Mouse (Mus musculus) WW6 (cell line): ENCODE measurements around the gene Hoxd8.

Experiments
- DNase-seq: peaks from one replicate; pipeline ENCODE4 v3.0.0-alpha.2; 2013; ENCODE audit warnings: low read depth, low spot score

Hoxd8 gene

DNA sequence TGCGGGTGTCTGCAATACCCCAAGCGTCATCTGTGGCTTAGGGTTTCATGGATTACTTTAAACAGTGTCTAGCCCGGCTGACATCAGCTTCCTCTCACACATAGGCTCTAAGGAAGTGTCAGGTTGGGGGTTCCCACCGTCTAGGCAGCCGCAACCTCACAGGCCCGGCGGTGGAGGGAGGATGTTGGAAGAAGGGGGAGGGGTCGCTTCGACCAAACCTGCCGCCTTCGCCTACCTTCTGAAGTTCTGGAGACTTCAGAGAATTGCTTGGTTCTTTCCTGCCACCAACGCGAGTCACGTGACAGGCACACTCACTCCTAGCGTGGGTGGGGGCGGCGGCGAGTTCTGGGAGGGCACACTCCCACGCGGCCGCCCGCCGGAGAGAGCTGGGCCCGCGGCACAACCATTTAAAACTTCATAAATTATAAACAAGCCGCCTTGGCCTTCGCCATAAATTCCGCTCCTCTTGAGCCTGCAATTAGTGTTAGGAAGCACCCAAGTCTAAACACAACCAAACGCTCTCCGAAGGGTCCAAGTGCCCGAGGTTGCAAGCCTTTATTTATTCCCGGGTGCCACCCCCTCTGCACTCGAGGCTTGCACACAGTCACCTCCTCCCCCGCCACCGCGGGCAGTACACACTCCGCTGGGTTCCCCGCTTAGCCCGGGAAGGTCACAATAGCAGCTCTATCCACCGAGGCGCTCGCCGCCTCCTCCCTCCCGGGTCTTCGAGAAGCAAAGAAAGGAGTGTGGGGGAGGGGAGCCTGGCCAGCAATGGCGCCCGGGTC is 45.1 kb downstream of the Hoxd8 start:
- DNase-seq, result no peak

DNA sequence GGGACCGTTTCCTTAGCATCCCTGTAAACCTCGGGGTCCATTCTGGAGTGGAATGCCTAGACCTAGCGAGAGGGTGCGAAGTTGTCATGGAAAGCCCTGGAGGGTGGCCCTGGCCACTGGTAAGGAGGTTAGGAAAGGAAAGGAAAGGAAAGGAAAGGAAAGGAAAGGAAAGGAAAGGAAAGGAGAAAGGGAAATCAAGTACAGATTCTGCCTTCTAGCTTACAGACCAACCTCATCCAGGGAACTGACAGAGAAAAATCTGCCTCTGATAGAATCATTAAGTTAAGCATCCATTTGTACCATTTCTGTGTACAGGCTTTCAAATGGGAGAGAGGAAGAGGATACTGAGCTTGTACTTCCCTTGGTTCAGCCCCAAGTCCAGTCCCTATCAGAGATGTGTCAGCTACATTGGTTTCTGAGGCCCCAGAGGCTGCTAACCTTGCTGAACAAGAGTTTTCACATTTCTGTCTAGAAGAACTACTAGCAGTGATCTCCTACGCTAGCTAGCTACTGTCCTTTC is 46.4 kb downstream of the Hoxd8 start:
- no peak for DNase-seq

DNA sequence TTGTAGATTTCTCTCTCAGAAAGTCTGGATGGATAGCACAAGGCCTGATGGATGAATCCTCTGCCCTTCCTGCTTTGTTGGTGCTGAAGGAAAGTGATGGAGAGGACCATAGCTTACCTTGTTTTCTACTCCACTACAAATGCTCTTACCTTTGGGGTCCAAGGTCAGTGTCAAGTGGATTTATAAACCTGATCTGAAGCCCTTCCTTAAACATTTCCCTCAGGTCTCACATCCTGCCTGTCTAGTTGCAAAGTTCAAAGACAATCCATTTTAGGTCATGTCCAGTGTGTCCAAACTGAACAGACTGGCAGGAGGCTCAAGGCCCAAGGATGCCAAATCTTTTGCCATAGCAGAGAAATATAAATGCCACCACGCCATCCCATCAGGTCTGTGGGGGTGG is 47.4 kb downstream of the Hoxd8 start:
- DNase-seq, result no peak

DNA sequence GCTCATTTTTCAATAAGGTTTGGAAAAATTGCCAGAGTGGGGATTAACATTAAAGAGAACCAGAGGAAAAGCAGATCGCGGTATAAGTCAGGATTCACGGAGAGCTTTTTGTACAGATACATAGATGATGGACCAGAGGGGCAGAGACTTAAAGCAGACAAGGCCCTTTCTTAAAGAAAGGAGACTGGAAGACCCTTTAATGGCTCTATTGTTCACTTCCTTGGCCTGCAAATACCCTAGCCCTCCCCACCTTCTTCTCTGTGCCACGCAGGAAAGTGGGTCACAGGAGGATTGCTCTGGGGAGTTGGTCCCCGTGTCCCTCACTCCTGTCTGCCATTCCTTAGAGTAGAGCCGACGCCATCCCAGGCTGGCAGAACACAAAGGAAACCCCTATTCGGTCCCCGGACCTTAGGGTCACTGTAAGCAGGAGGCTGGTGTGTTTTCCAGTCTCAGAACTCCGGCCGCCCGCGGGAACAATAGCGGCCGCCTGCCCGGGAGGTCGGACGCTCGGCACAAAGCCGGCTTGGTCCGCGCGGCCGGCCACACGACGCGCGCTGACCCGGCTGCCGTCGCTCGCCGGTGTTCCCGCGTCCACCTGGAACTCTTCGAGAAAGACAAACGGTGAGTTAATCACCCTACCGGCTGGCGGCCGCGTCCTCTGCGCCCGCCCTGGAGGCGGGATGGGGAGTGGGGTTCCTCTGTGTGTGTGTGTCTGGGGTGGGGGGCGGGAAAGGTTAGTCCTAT is 48.2 kb downstream of the Hoxd8 start:
- DNase-seq, result no peak

DNA sequence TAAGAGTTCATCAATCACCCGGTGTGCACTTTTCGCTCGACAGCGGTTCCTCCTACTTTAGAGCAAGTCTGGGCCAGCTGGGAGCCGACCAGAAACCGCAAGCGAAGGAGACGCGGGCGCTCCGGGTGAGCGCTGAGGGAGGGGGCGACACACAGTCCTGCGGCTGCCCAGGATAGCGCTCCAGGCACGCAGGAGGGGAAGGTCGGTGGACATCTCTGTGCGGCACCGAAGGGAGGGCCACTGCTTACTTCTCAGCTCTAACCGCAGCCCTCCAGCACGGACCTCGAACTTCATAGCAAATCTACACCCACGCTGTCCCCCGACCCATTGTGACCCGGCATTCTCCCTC is 48.7 kb downstream of the Hoxd8 start:
- no peak for DNase-seq

DNA sequence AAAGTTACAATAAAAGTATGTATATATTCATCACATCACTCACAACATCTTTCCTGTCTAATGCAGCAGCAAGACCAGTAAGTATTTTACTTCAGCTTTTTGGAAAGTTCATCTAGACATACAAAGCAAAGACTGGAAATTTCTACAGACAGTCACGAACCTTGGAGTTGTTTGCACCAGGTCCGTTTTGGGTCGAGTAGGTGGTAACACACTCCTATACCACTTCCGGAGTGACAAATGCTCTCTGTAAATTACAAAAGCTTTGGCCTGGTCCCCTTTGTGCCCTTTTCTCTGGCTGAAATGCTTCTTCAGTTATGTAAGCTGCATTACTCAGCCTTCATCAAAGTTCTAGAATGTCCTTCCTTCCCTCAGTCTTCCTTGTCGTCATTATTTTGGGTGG is 49.3 kb downstream of the Hoxd8 start:
- DNase-seq, result no peak
